Mouse (Mus musculus): ENCODE measurements around the gene Sdc3. TPM values are rescaled to one million over a fixed set of nuclear protein-coding genes. Genes with fewer than 3 reads are reported as not detected.

The Sdc3 gene
- total RNA-seq (2021), result 100 to 1,000 TPM; 145 to 146 TPM
- long read RNA-seq, full-length matches to known transcripts, result 174 of 241 reads
- long read RNA-seq, partial matches to known transcripts, result 58 of 241 reads
- long read RNA-seq, other reads (novel, unspliced or antisense), result 9 of 241 reads

GRCm38 (mm10) chr4:130792376-130793179 is at the start of gene Sdc3:
Gene Sdc3 (plus strand): TSS chr4:130792537.
- DNase-seq (ENCODE audit: low spot score in 2 of 2), result peak in 1 of 2 experiments; percentile 46

DNA sequence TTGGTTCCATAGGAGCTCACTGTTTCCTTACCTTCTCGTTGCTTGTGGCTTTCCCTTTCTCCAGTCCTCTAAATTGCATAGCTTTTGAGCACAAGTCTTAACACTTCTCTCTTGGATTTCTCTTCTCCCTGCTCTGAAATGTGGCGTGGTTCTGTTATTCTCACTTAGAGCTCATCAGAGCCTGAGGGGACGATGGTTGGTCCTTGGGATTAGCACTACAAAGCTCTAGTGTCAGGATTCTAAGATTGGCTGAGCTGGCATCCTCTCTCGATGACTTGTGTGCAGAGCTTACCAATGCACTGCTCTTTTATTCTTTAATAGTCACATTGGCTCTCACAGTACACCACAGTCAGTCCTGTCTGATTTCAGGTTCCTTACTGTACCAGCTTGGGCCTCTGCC is 48.3 kb upstream of the Sdc3 start:
- DNase-seq (ENCODE audit: low spot score in 2 of 2), result no peak

GRCm38 (mm10) chr4:130745561-130746306 is 46.6 kb upstream of the Sdc3 start:
- peak; percentile 81 to 92 for DNase-seq (ENCODE audit: low spot score in 2 of 2)

DNA sequence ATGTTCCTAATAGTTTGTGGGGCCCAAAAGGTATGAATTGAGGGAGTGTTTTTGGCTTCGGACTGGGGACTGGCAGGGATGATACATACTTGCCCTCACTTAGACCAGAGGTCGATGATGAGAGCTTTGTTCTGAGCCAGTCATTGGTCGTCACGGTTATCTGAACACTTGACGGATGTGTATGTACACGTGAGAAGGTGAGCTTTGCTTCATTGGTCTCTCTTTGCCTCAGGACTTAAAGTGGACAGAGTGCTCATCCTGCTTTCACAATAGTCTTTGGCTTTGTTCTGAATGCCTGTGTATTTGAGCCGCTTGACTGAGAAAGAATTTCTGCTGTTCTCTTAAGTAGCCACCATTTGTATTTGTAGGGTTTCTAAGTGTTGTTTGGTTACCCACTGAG is 42.8 kb upstream of the Sdc3 start:
- no peak for DNase-seq (ENCODE audit: low spot score in 2 of 2)

- DNase-seq (ENCODE audit: low spot score in 2 of 2), result no peak
These were observed 40.4 kb upstream of the Sdc3 start for GRCm38 (mm10) chr4:130751966-130752365.

DNA sequence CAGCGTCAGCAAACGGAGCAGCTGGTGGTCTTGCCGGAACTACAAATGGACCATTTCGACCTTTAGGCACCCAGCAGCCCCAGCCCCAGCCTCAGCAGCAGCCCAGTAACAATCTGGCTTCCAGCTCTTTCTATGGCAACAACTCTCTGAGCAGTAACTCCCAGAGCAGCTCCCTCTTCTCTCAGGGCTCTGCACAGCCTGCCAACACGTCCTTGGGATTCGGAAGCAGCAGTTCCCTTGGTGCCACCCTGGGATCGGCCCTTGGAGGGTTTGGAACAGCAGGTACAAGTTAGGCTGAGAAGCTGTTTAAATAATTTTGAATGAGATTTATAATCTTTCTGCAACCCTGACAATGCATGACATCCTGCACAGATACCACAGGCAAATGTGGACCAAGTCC is 39.7 kb upstream of the Sdc3 start:
- no peak for DNase-seq (ENCODE audit: low spot score in 2 of 2)

DNA sequence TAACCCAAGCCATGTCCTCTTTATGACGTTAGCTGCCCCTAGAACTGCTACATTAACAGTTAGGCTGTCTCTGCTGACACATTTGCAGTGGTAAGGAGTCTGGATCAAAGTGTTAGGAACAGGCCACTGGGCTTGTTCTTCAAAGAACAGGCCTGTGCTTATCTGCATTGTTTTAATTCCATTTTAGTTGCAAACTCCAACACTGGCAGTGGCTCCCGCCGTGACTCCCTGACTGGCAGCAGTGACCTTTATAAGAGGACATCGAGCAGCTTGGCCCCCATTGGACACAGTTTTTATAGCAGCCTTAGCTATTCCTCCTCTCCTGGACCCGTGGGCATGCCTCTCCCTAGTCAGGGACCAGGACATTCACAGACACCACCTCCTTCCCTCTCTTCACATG is 38.6 kb upstream of the Sdc3 start:
- no peak for DNase-seq (ENCODE audit: low spot score in 2 of 2)

- no peak for DNase-seq (ENCODE audit: low spot score in 2 of 2)
These were observed 37.6 kb upstream of the Sdc3 start for GRCm38 (mm10) chr4:130754776-130755175.

GRCm38 (mm10) chr4:130759875-130760274 is 32.5 kb upstream of the Sdc3 start:
- no peak for DNase-seq (ENCODE audit: low spot score in 2 of 2)

DNA sequence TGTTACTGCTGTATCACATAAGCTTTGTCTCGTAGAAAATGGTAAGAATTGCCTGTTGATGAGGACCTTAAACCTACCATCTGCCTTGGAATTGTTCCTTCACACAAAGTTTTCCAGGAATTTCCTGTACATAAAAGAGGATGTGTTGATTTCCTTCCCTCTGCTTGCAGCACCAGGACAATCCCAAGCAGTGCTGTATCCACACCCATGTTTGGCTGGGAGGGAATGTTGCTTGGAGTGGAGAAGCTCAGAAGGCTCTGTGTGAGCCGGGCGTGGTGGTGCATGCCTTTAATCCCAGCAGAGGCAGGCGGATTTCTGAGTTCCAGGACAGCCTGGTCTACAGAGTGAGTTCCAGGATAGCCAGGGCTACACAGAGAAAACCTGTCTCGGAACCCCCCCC is 30.5 kb upstream of the Sdc3 start:
- no peak for DNase-seq (ENCODE audit: low spot score in 2 of 2)

GRCm38 (mm10) chr4:130765399-130766160 is 26.8 kb upstream of the Sdc3 start:
- no peak for DNase-seq (ENCODE audit: low spot score in 2 of 2)

- no peak for DNase-seq (ENCODE audit: low spot score in 2 of 2)
These were observed 25.9 kb upstream of the Sdc3 start for GRCm38 (mm10) chr4:130766387-130766786.

DNA sequence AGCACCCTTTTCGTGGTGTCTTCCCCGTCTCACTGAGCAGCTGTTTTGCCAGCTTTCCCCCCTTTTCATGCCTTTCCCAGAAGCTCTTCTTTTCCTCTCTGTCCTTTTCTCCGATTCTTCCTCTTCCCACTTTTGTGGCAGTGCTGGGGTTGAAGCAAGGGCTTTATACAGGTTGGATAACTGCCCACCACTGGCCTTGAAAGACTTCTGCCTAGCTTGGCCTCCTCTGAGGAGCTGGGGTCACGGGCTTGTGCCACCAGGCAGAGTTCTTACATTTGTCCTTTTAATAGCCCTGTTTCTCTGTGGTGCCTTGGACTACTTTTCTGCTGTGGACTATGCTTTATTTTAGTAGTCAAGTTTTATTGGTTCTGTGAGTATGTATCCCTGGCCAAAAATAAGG is 25.4 kb upstream of the Sdc3 start:
- DNase-seq (ENCODE audit: low spot score in 2 of 2), result no peak

DNA sequence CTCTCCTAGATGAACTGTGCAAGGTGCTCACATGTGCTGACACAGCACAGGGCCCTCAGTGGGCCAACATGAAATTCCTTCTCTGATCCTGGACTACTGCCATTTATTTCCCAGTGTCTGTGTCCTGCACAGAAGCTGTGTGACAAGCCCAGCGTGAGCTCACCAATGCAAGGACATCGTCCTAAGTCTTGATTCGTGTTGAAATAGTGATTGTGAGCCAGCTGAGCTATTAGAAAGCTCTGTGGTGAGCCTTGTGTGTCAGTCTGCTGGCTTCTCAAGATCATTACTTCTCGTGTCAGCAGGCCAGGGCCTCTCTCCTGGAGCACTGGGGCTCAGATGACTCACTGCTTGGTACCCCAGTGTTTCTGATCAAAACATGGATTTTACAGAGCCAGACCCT is 18.4 kb upstream of the Sdc3 start:
- no peak for DNase-seq (ENCODE audit: low spot score in 2 of 2)

GRCm38 (mm10) chr4:130774822-130775221 is 17.5 kb upstream of the Sdc3 start:
- DNase-seq (ENCODE audit: low spot score in 2 of 2), result no peak

DNA sequence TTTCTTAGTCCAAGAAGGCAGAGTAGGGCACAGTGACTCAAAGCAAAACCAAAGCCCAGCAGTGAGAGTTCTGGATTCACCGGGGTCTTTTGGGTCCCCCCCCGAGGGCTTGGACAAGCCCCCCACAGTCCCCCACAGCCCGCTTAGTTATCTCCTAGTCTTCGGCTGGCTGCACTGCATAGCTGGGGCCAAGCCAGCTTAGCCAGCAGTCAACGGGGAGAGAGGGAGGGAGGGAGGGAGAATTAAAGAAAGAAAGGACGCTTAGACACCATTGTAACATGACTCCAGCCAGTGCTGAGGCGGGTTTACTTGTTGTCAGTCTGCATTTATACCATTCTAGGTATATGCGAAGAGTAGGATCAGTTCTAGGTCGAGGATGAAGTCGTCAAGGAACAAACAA is 14.7 kb upstream of the Sdc3 start:
- DNase-seq (ENCODE audit: low spot score in 2 of 2), result no peak

DNA sequence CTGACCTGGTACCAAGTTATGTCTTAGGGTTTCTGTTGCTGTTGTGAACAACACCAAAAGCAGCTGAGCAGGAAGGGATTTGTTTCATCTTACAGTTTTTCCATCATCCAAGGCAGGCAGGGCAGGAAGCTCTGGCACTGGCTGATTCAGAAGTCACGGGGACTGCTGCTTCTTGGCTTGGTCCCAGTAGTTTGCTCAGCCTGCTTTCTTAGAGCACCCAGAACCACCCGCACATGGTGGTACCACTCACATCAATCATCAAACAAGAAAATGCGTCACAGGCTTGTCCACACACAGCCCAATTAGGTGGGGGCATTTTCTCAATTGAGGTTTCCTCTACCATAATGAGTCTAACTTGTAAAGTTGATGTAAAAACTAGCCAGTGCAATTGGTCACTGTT is 13.3 kb upstream of the Sdc3 start:
- peak in 1 of 2 experiments; percentile 65 for DNase-seq (ENCODE audit: low spot score in 2 of 2)

DNA sequence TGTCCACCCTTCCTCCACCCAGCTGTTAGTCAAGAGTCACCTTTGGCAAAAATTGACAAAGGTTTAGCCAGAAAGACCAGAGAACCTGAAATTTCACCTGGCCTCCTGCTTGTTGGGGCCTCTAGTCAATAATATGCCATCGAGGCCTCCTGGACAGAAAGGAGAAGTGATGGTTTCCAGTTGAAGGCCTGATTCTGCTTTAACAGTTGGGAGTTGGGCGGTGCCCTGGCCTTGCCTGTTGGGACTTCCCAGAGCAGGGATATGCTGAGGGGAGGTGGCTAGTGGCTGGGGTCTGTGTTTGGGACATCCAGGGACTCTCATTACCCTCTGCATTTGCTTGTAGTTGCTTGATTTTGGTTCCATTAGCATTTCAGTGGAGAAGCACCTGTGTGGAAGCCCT is 9.8 kb upstream of the Sdc3 start:
- DNase-seq (ENCODE audit: low spot score in 2 of 2), result no peak

GRCm38 (mm10) chr4:130784755-130785154 is 7.6 kb upstream of the Sdc3 start:
- DNase-seq (ENCODE audit: low spot score in 2 of 2), result peak in 1 of 2 experiments; percentile 57

- no peak for DNase-seq (ENCODE audit: low spot score in 2 of 2)
These were observed 4.8 kb upstream of the Sdc3 start for GRCm38 (mm10) chr4:130787530-130787929.

DNA sequence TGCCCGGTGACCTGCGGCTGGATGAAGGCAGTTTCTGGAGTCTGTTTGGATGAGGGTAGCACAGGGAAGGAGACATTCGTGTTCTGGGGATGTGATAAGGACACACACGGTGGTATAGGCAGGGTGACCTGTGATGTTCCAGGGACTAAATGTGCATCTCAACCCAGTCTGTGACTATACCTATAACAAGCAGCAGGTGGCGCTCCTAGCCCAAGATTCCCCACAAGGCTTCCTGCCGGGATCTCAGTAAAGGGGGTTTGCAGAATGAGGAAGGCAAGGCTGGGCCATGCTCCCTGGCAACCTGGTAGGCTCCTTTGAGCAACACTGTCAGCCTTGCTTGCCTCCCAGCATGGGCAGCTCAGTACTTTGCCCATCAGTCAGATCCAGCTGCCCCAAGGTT is 2.2 kb upstream of the Sdc3 start:
- DNase-seq (ENCODE audit: low spot score in 2 of 2), result peak; percentile 72 to 92

Measured in layer of hippocampus, adult 18-20 months (tissue).